Comparison of ENCODE assay signal across 11 mouse cellular contexts in the genomic region with DNA sequence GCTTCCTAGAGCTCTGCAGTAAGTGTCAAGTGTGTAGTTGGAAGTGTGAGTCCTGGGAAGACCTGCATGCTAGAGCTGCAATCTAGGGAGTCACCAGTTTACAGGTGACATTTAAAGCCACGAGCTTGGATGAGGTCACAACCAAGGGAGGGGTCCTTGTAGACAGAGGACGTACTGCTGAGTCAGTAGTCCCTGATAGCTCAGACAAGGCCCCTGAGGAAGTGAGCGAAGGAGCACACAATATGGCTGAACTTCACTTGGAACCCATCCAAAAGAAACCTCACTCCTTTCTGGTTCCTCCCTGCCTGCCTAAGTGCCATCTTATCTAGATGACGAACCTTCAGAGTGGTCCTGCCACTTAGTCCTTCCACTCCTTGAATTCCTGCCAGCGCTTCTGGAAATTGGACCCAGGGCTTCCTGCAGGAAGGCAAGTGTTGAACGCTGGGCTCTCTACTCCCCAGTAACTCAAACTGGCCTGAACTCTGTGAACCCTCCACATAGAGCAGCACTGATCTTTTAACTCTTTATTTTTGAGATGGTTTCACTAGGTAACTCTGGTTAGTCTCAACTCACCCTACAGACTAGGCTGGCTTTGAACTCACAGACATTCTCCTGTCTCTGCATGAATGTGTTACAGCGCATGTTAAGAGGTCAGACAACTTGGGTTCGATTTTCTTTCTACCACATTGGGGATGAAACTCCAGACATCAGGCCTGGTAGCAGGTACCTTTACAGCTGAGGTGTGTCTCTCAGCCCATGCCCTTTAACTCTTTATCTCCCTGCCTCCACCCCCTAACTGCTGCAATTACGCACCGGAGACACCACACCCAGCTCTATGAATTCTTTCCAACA. TPM values are rescaled to one million over a fixed set of nuclear protein-coding genes. Genes with fewer than 3 reads are reported as not detected.
DNase-seq lines count a peak whose midpoint lies in the region; ATAC-seq and TF ChIP-seq lines count a peak whose summit lies in the region.
"Had no signal": no experiment of that assay in that cellular context is flagged by ENCODE, and none has a peak within 500 bp of the region (broad histone marks: within the 10 kb centered on the region; RNA-seq: fewer than 3 reads in every experiment).

No protein-coding gene starts in this region.

- 79% methylated on average over 10 of the region's 10 CpGs for WGBS in forebrain, embryonic 10.5 days
- WGBS in forebrain, postnatal 0 days = 76% methylated on average over 10 of the region's 10 CpGs
- 37% methylated on average over 10 of the region's 10 CpGs for WGBS in lung, postnatal 0 days
- 51% methylated on average over 10 of the region's 10 CpGs for WGBS in stomach, postnatal 0 days

- peaks cover 9% of the 10 kb centered on the region; the same call in 1 of the 2 replicates for H3K27me3 ChIP-seq in forebrain, embryonic 10.5 days (ENCODE audit: poor library complexity, severe bottlenecking)
- H3K27me3 ChIP-seq in forebrain, postnatal 0 days (ENCODE audit: insufficient read depth, low read length) = no peaks in the 10 kb centered on the region
- H3K27me3 ChIP-seq in lung, postnatal 0 days (replicated peaks; ENCODE audit: insufficient read depth, low read length) = no peaks in the 10 kb centered on the region
- no peaks in the 10 kb centered on the region for H3K27me3 ChIP-seq in stomach, postnatal 0 days (ENCODE audit: control insufficient read depth, insufficient read depth, low read length)
- H3K27me3 ChIP-seq: neural tube, embryonic 12.5 days had no signal

- peaks cover 30% of the 10 kb centered on the region for H3K4me1 ChIP-seq in forebrain, embryonic 10.5 days
- peaks cover 12% of the 10 kb centered on the region; the same call in 1 of the 2 replicates for H3K4me1 ChIP-seq in forebrain, postnatal 0 days (ENCODE audit: insufficient read depth)
- H3K4me1 ChIP-seq in lung, postnatal 0 days (ENCODE audit: insufficient read depth, low read depth, low read length) = peaks cover 9% of the 10 kb centered on the region; the same call in 1 of the 2 replicates
- H3K4me1 ChIP-seq in stomach, postnatal 0 days (replicated peaks; ENCODE audit: control insufficient read depth, insufficient read depth) = peaks cover 5% of the 10 kb centered on the region; the same call in 1 of the 2 replicates

- no peak for DNase-seq in forebrain, embryonic 10.5 days (ENCODE audit: extremely low spot score, low spot score)
- no peak for DNase-seq in forebrain, postnatal 0 days
- peak; percentile 74 for DNase-seq in lung, postnatal 0 days (ENCODE audit: low spot score)
- DNase-seq in lung, adult 18-20 months = no peak
- DNase-seq in liver = peak; percentile 46
- DNase-seq in stomach, postnatal 0 days (ENCODE audit: low spot score) = peak; percentile 43
- no peak for DNase-seq in gastrocnemius, adult 18-20 months (ENCODE audit: low spot score)
- DNase-seq in left cerebral cortex, postnatal 4 days = no peak
- DNase-seq: layer of hippocampus, adult 9-11 months had no signal

- H3K9ac ChIP-seq in forebrain, postnatal 0 days = no peak overlapping the region
- H3K9ac ChIP-seq in lung, postnatal 0 days (replicated peaks; ENCODE audit: low read depth) = no peak overlapping the region
- no peak overlapping the region for H3K9ac ChIP-seq in stomach, postnatal 0 days (ENCODE audit: low read length)
- H3K9ac ChIP-seq: neural tube, embryonic 12.5 days had no signal

- H3K4me3 ChIP-seq in forebrain, embryonic 10.5 days = no peak overlapping the region
- H3K4me3 ChIP-seq in forebrain, postnatal 0 days (ENCODE audit: low read depth, low read length) = no peak overlapping the region
- H3K4me3 ChIP-seq in lung, postnatal 0 days (ENCODE audit: low read depth, low read length) = no peak overlapping the region
- H3K4me3 ChIP-seq in stomach, postnatal 0 days (ENCODE audit: low read depth, low read length) = no peak overlapping the region
- H3K4me3 ChIP-seq: megakaryocyte, embryonic 14.5 days; neural tube, embryonic 12.5 days had no signal

- no peak for TF ChIP-seq CTCF in forebrain, postnatal 0 days (IDR thresholded peaks at IDR 0.05; ENCODE audit: low read depth)
- no peak for TF ChIP-seq CTCF in lung, postnatal 0 days (IDR thresholded peaks at IDR 0.05)
- TF ChIP-seq CTCF in stomach, postnatal 0 days (IDR thresholded peaks at IDR 0.05; ENCODE audit: low read depth) = no peak

- H3K4me2 ChIP-seq in forebrain, postnatal 0 days (ENCODE audit: low read depth) = no peak overlapping the region
- no peak overlapping the region for H3K4me2 ChIP-seq in lung, postnatal 0 days (replicated peaks; ENCODE audit: low read depth, low read length)
- no peak overlapping the region for H3K4me2 ChIP-seq in stomach, postnatal 0 days (replicated peaks; ENCODE audit: low read depth)
- H3K4me2 ChIP-seq: neural tube, embryonic 12.5 days had no signal

- H3K9me3 ChIP-seq in forebrain, embryonic 10.5 days = no peaks in the 10 kb centered on the region
- no peaks in the 10 kb centered on the region for H3K9me3 ChIP-seq in forebrain, postnatal 0 days (ENCODE audit: low read length)
- H3K9me3 ChIP-seq in lung, postnatal 0 days (ENCODE audit: low read length) = no peaks in the 10 kb centered on the region
- no peaks in the 10 kb centered on the region for H3K9me3 ChIP-seq in stomach, postnatal 0 days (ENCODE audit: control insufficient read depth, low read length)
- H3K9me3 ChIP-seq: megakaryocyte, embryonic 14.5 days; neural tube, embryonic 12.5 days had no signal

- H3K27ac ChIP-seq in forebrain, embryonic 10.5 days = 0 out of 2 replicates have a peak overlapping the region, but pooled peaks have one; percentile 16
- H3K27ac ChIP-seq in forebrain, postnatal 0 days (ENCODE audit: low read depth, low read length) = no peak overlapping the region
- H3K27ac ChIP-seq in lung, postnatal 0 days (ENCODE audit: low read length) = 0 out of 2 replicates have a peak overlapping the region, but pooled peaks have one; percentile 38
- H3K27ac ChIP-seq in stomach, postnatal 0 days (replicated peaks) = peak overlapping the region; percentile 70; the same call in 1 of the 2 replicates
- H3K27ac ChIP-seq: neural tube, embryonic 12.5 days had no signal

- no peaks in the 10 kb centered on the region for H3K36me3 ChIP-seq in forebrain, embryonic 10.5 days (replicated peaks)
- H3K36me3 ChIP-seq in forebrain, postnatal 0 days (ENCODE audit: insufficient read depth) = peaks cover 5% of the 10 kb centered on the region; the same call in 1 of the 2 replicates
- H3K36me3 ChIP-seq in lung, postnatal 0 days (ENCODE audit: insufficient read depth, low read length) = no peaks in the 10 kb centered on the region
- H3K36me3 ChIP-seq in stomach, postnatal 0 days (ENCODE audit: control insufficient read depth, insufficient read depth, low read length) = no peaks in the 10 kb centered on the region
- H3K36me3 ChIP-seq: neural tube, embryonic 12.5 days had no signal

- no peak for TF ChIP-seq EP300 in lung, postnatal 0 days (IDR thresholded peaks at IDR 0.05)
- TF ChIP-seq EP300 in stomach, postnatal 0 days (optimal IDR thresholded peaks at IDR 0.05) = no peak

- ATAC-seq in forebrain, postnatal 0 days = no peak
- ATAC-seq in lung, postnatal 0 days = peak; percentile 90
- peak; percentile 89 for ATAC-seq in stomach, postnatal 0 days (ENCODE audit: low FRiP score, low TSS enrichment)

- intact Hi-C loops in left cerebral cortex, postnatal 4 days (cut with DNase I) = no loop called here

RNA-seq across cellular contexts. Expression of gene Dynll1, which starts 12.2 kb away (rescaled TPM):
- polyA plus RNA-seq in forebrain, embryonic 10.5 days (2016; fragmentation: Nextera tagmentation; extraction: Ambion mirVana) = 1,650 and 1,695 TPM in 2 replicates
- 259 and 351 TPM in 2 replicates for total RNA-seq in forebrain, postnatal 0 days (2014; rRNA removed)
- polyA plus RNA-seq in forebrain, postnatal 0 days (2015; fragmentation: Nextera tagmentation; extraction: Ambion mirVana) = 1,192 and 1,422 TPM in 2 replicates
- 1,317 and 1,524 TPM in 2 replicates for polyA plus RNA-seq in lung, postnatal 0 days (2015; fragmentation: Nextera tagmentation; extraction: Ambion mirVana)
- 1,661 and 1,792 TPM in 2 replicates for polyA plus RNA-seq in stomach, postnatal 0 days (2015; fragmentation: Nextera tagmentation; extraction: Ambion mirVana)
- total RNA-seq in gastrocnemius, adult 18-20 months (2021) = 10 to 100 TPM; 44.1 to 75.5 TPM
- total RNA-seq in left cerebral cortex, postnatal 4 days (2021) = 100 to 1,000 TPM; 678 to 766 TPM

RNA-seq across cellular contexts. Expression of gene Srsf9, which starts 13.9 kb away (rescaled TPM):
- polyA plus RNA-seq in forebrain, embryonic 10.5 days (2016; fragmentation: Nextera tagmentation; extraction: Ambion mirVana) = 399 and 417 TPM in 2 replicates
- total RNA-seq in forebrain, postnatal 0 days (2014; rRNA removed) = 43.7 and 49.9 TPM in 2 replicates
- 112 and 117 TPM in 2 replicates for polyA plus RNA-seq in forebrain, postnatal 0 days (2015; fragmentation: Nextera tagmentation; extraction: Ambion mirVana)
- 140 and 152 TPM in 2 replicates for polyA plus RNA-seq in lung, postnatal 0 days (2015; fragmentation: Nextera tagmentation; extraction: Ambion mirVana)
- 121 and 129 TPM in 2 replicates for polyA plus RNA-seq in stomach, postnatal 0 days (2015; fragmentation: Nextera tagmentation; extraction: Ambion mirVana)
- 10 to 100 TPM in 1 of 2 experiments, 1 to 10 TPM in 1; 9.6 to 13.2 TPM for total RNA-seq in gastrocnemius, adult 18-20 months (2021)
- 10 to 100 TPM; 58.7 to 59.4 TPM for total RNA-seq in left cerebral cortex, postnatal 4 days (2021)

RNA-seq across cellular contexts. Expression of gene Gatc, which starts 27.9 kb away (rescaled TPM):
- polyA plus RNA-seq in forebrain, embryonic 10.5 days (2016; fragmentation: Nextera tagmentation; extraction: Ambion mirVana) = 37.6 and 40.2 TPM in 2 replicates
- 21.8 and 25.5 TPM in 2 replicates for total RNA-seq in forebrain, postnatal 0 days (2014; rRNA removed)
- polyA plus RNA-seq in forebrain, postnatal 0 days (2015; fragmentation: Nextera tagmentation; extraction: Ambion mirVana) = 34.8 and 40.2 TPM in 2 replicates
- polyA plus RNA-seq in lung, postnatal 0 days (2015; fragmentation: Nextera tagmentation; extraction: Ambion mirVana) = 10.1 and 10.4 TPM in 2 replicates
- polyA plus RNA-seq in stomach, postnatal 0 days (2015; fragmentation: Nextera tagmentation; extraction: Ambion mirVana) = 12.9 and 14.7 TPM in 2 replicates
- 10 to 100 TPM; 23.6 to 24.7 TPM for total RNA-seq in gastrocnemius, adult 18-20 months (2021)
- 10 to 100 TPM; 29.6 to 29.7 TPM for total RNA-seq in left cerebral cortex, postnatal 4 days (2021)

RNA-seq across cellular contexts. Expression of gene Triap1, which starts 28.0 kb away (rescaled TPM):
- 56.6 and 57.7 TPM in 2 replicates for polyA plus RNA-seq in forebrain, embryonic 10.5 days (2016; fragmentation: Nextera tagmentation; extraction: Ambion mirVana)
- 17.3 and 22.8 TPM in 2 replicates for total RNA-seq in forebrain, postnatal 0 days (2014; rRNA removed)
- polyA plus RNA-seq in forebrain, postnatal 0 days (2015; fragmentation: Nextera tagmentation; extraction: Ambion mirVana) = 60.5 and 68.0 TPM in 2 replicates
- 51.1 and 54.9 TPM in 2 replicates for polyA plus RNA-seq in lung, postnatal 0 days (2015; fragmentation: Nextera tagmentation; extraction: Ambion mirVana)
- 63.3 and 65.4 TPM in 2 replicates for polyA plus RNA-seq in stomach, postnatal 0 days (2015; fragmentation: Nextera tagmentation; extraction: Ambion mirVana)
- 10 to 100 TPM; 18.2 to 18.3 TPM for total RNA-seq in gastrocnemius, adult 18-20 months (2021)
- 10 to 100 TPM; 30.3 to 30.5 TPM for total RNA-seq in left cerebral cortex, postnatal 4 days (2021)

RNA-seq across cellular contexts. Expression of gene Coq5, which starts 33.6 kb away (rescaled TPM):
- polyA plus RNA-seq in forebrain, embryonic 10.5 days (2016; fragmentation: Nextera tagmentation; extraction: Ambion mirVana) = 58.7 and 58.8 TPM in 2 replicates
- 35.9 and 41.7 TPM in 2 replicates for total RNA-seq in forebrain, postnatal 0 days (2014; rRNA removed)
- 40.7 and 45.2 TPM in 2 replicates for polyA plus RNA-seq in forebrain, postnatal 0 days (2015; fragmentation: Nextera tagmentation; extraction: Ambion mirVana)
- 18.9 and 19.4 TPM in 2 replicates for polyA plus RNA-seq in lung, postnatal 0 days (2015; fragmentation: Nextera tagmentation; extraction: Ambion mirVana)
- 32.6 and 32.9 TPM in 2 replicates for polyA plus RNA-seq in stomach, postnatal 0 days (2015; fragmentation: Nextera tagmentation; extraction: Ambion mirVana)
- 10 to 100 TPM; 81.3 to 91.7 TPM for total RNA-seq in gastrocnemius, adult 18-20 months (2021)
- total RNA-seq in left cerebral cortex, postnatal 4 days (2021) = 10 to 100 TPM; 29.7 to 33.8 TPM

Comparison
In these comparisons a context has a peak if more than half of its experiments do, and no peak if none do; other contexts are left out.
1. DNase-seq: peak in lung, postnatal 0 days (single experiment), liver (single experiment) and stomach, postnatal 0 days (single experiment); none in forebrain, embryonic 10.5 days (single experiment), forebrain, postnatal 0 days (single experiment), lung, adult 18-20 months (0 of 2), gastrocnemius, adult 18-20 months (single experiment) and left cerebral cortex, postnatal 4 days (single experiment).